Mouse (Mus musculus) cortical plate, adult 2 months (tissue): ENCODE measurements around the gene Bspry.

Experiments
- CTCF ChIP-seq: fragments of 200-500 bp; IDR thresholded peaks from 2 replicates; pipeline ENCODE4 v1.5.1; 2011; ENCODE audit warnings: mild to moderate bottlenecking, control low read depth, low read length; ENCODE audit not compliant: insufficient read depth; ENCODE audit errors: extremely low read depth
- POLR2A ChIP-seq: fragments of 200-500 bp; IDR thresholded peaks from 2 replicates; pipeline ENCODE4 v1.6.1; 2011; ENCODE audit warnings: mild to moderate bottlenecking, low read length, control low read depth; ENCODE audit not compliant: insufficient read depth; ENCODE audit errors: extremely low read depth

- TF ChIP-seq CTCF (peak; percentile 35), POLR2A (no peak)
Measured at GRCm38 (mm10) chr4:62506798-62507197, 26.9 kb downstream of the Bspry start.
